8 mouse cellular contexts compared by ENCODE assay signal in the genomic region with DNA sequence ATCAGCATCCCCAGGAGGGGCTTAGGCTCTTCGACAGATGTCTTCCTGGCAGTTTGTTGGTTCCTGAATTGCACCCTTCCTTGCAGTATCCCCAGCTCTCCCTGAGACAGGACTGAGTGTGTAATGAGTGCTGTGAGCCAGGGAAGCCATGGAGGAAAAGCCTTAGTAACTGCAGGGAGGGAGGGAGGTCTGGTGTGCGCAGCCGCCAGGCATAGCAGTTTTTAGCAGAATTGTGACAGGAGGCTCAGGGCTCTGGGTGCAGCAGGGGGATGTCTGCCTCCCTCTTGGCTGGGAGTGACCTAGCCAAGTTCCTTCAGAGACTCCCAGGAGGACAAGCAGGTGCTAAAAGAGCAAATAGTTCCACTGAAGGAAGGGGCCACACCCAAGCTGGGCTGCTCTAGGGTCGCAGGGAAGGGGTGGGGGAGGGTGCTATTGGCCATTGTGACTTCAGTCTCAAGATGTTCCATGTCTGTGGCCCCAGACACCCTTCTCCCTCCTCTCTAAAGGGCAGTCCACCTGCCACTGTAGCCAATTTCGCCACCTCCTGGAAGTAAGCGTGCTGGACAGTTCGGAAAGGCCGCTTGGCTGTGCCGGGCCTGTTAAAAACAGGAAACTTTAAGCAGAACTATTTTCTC. TPM values are rescaled to one million over a fixed set of nuclear protein-coding genes. Genes with fewer than 3 reads are reported as not detected.
DNase-seq lines count a peak whose midpoint lies in the region; ATAC-seq and TF ChIP-seq lines count a peak whose summit lies in the region.

No protein-coding gene starts in this region.

- no peak for ATAC-seq in activated CD4-positive, CD25-positive, alpha-beta regulatory T cell, adult 4 months

- no peak for TF ChIP-seq POLR2A in ES-Bruce4 (IDR thresholded peaks at IDR 0.05; ENCODE audit: insufficient read depth, low read length)
- TF ChIP-seq POLR2A in testis, adult 2 months (IDR thresholded peaks at IDR 0.05; ENCODE audit: control insufficient read depth, low read depth, low read length), result no peak

- H3K9ac ChIP-seq in ES-Bruce4 (ENCODE audit: low read depth, poor library complexity, severe bottlenecking), result no peak overlapping the region

- no peaks in the 10 kb centered on the region for H3K27me3 ChIP-seq in ES-Bruce4 (ENCODE audit: control insufficient read depth, insufficient read depth, low read length, poor library complexity, severe bottlenecking)
- H3K27me3 ChIP-seq in testis, adult 2 months (ENCODE audit: control insufficient read depth, insufficient read depth, low read length), result no peaks in the 10 kb centered on the region

- peak overlapping the region; percentile 54 for H3K27ac ChIP-seq in ES-Bruce4 (ENCODE audit: insufficient read depth, low read length)
- no peak overlapping the region for H3K27ac ChIP-seq in testis, adult 2 months (ENCODE audit: control insufficient read depth, insufficient read depth, low read depth, low read length)

- TF ChIP-seq CTCF in ES-Bruce4 (IDR thresholded peaks at IDR 0.05; ENCODE audit: low read depth, low read length), result peak; percentile 52
- no peak; the same call in 1 of the 2 replicates for TF ChIP-seq CTCF in testis, adult 2 months (IDR thresholded peaks at IDR 0.05; ENCODE audit: control insufficient read depth, insufficient read depth, insufficient replicate concordance, low read depth, low read length)

- H3K4me1 ChIP-seq in ES-Bruce4 (ENCODE audit: control insufficient read depth, insufficient read depth, low read length), result peaks cover 9% of the 10 kb centered on the region
- peaks cover 10% of the 10 kb centered on the region for H3K4me1 ChIP-seq in testis, adult 2 months (ENCODE audit: control insufficient read depth, insufficient read depth, low read length)

- no peak overlapping the region; the same call in 1 of the 2 replicates for H3K4me3 ChIP-seq in ES-Bruce4 (ENCODE audit: low read depth, low read length)
- H3K4me3 ChIP-seq in testis, adult 2 months (ENCODE audit: control insufficient read depth, low read depth, low read length), result peak overlapping the region; percentile 14

- no peaks in the 10 kb centered on the region for H3K9me3 ChIP-seq in ES-Bruce4 (replicated peaks; ENCODE audit: control insufficient read depth, insufficient read depth, low read length, poor library complexity, severe bottlenecking)

- 0 out of 2 replicates have a peak, but pooled peaks cover 11% of the 10 kb centered on the region for H3K36me3 ChIP-seq in ES-Bruce4 (ENCODE audit: control insufficient read depth, insufficient read depth, low read length, poor library complexity, severe bottlenecking)
- H3K36me3 ChIP-seq in testis, adult 2 months (ENCODE audit: control insufficient read depth, insufficient read depth, low read length), result no peaks in the 10 kb centered on the region

- DNase-seq in cerebellum, postnatal 10 days, result peak; percentile 36 to 45
- no peak for DNase-seq in cerebellum, adult 11-12 months
- DNase-seq in heart, adult 8-10 months (ENCODE audit: low spot score), result peak; percentile 86
- peak; percentile 61 for DNase-seq in kidney, postnatal 14 days
- DNase-seq in spleen, adult 18-20 months, result no peak

- TF ChIP-seq EP300 in ES-Bruce4 (IDR thresholded peaks at IDR 0.05; ENCODE audit: insufficient read depth, low read depth, low read length), result peak; percentile 48; the same call in 1 of the 2 replicates

RNA-seq across cellular contexts. Expression of gene Epas1, which starts 49.0 kb away (rescaled TPM):
- polyA plus RNA-seq in ES-Bruce4 (2011; ENCODE audit: insufficient read depth, insufficient read length, low read depth, missing spikeins), result 5.9 and 7.0 TPM in 2 replicates
- 100 to 1,000 TPM; 241 to 287 (median 262) TPM for total RNA-seq in heart, adult 8-10 months (2022)
- 11.7 and 15.9 TPM in 2 replicates for polyA plus RNA-seq in testis, adult 2 months (2012; rRNA removed)
- 1 to 10 TPM; 2.1 to 3.8 TPM for polyA plus RNA-seq in activated CD4-positive, CD25-positive, alpha-beta regulatory T cell, adult 4 months (2017; shearing (Covaris generic))

Comparison
In these comparisons a context has a peak if more than half of its experiments do, and no peak if none do; other contexts are left out.
1. DNase-seq: peak in cerebellum, postnatal 10 days (2 of 2), heart, adult 8-10 months (single experiment) and kidney, postnatal 14 days (single experiment); none in cerebellum, adult 11-12 months (single experiment) and spleen, adult 18-20 months (0 of 2).